Mouse (Mus musculus) liver, embryonic 14.5 days (tissue): ENCODE results near the gene Prkar1a.

Experiments used
- CTCF ChIP-seq: IDR thresholded peaks from 2 replicates; pipeline ENCODE4 v1.5.1; 2016; ENCODE audit warnings: antibody characterized with exemption, low read depth, control low read depth
- EP300 ChIP-seq: IDR thresholded peaks from 2 replicates; pipeline ENCODE4 v1.6.1; 2016; ENCODE audit warnings: antibody characterized with exemption, low read depth

DNA sequence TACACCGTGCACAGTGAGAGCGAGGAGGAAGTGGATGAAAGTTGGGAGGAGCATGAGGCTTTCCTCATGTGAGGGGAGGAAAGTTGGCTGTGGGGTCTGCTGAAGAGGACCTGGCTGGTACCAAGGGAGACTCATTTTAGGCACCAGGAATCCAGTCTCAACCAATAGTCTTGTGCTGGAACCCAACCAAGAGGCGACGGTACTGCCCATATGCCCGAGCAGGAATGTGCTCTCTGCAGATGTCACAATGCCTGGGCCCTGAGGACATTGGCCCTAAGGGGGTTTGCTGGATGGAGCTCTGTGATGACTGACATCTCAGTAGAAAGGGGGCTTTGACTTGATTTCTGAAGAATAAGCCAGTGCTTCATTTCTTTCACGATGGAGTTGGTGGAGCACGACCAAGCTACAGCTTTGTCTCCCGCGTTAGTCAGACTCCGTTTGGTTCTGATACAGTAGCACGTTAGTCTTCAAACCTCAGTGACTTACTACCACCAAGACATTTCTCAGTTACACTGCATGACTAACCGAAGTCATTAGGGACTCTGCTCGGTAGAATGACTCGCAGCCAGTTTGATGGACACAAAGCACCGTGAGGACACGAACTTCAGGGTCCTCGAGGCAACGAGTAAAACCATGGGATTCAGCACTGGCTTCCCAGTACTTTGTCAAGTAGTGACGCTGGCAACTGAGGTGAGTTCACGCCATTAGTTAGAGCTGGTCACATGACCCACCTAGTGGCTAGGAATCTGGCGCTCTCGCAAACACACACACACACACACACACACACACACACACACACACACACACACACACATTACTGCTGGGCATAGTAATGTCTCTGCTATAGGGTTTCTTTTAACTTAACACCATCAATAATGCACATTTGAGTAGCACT is 55.4 kb downstream of the Prkar1a start:
- TF ChIP-seq CTCF (no peak), EP300 (no peak)
